Mouse (Mus musculus) cortical plate, adult 2 months (tissue): ENCODE data around the gene Mfap1b. TPM values are rescaled to one million over a fixed set of nuclear protein-coding genes. Genes with fewer than 3 reads are reported as not detected.
A peak's percentile ranks its signal among the peaks of the same experiment; 100 is the strongest.
"Not testable (repeated sequence)": the region's sequence is repeated elsewhere in the genome, so short reads cannot be mapped to it uniquely, and the experiment has no call there.

Source experiments
- H3K27ac ChIP-seq: fragments of 200-500 bp; 2 replicates; pipeline ENCODE4 v1.5.1; 2012; ENCODE audit warnings: low read length, control low read depth, inconsistent platforms; ENCODE audit not compliant: insufficient read depth
- H3K4me1 ChIP-seq: fragments of 200-500 bp; 2 replicates; pipeline ENCODE4 v1.6.1; 2011; ENCODE audit warnings: low read length; ENCODE audit not compliant: control insufficient read depth, insufficient read depth
- H3K4me3 ChIP-seq: fragments of 200-500 bp; 2 replicates; pipeline ENCODE4 v1.5.1; 2011; ENCODE audit warnings: mild to moderate bottlenecking, low read length, control low read depth; ENCODE audit not compliant: insufficient read depth
- CTCF ChIP-seq: fragments of 200-500 bp; IDR thresholded peaks from 2 replicates; pipeline ENCODE4 v1.5.1; 2011; ENCODE audit warnings: mild to moderate bottlenecking, control low read depth, low read length; ENCODE audit not compliant: insufficient read depth; ENCODE audit errors: extremely low read depth
- POLR2A ChIP-seq: fragments of 200-500 bp; IDR thresholded peaks from 2 replicates; pipeline ENCODE4 v1.6.1; 2011; ENCODE audit warnings: mild to moderate bottlenecking, low read length, control low read depth; ENCODE audit not compliant: insufficient read depth; ENCODE audit errors: extremely low read depth
- polyA plus RNA-seq: library from polyadenylated mRNA; depleted of rRNA; stranded (reverse); fragments of >200 nt; gene quantifications from 2 replicates; pipeline ENCODE4 v1.2.3, GENCODE M21; 2012

Gene Mfap1b
- polyA plus RNA-seq, 1 experiment = 29.0 TPM

- H3K4me3 ChIP-seq = peak overlapping the region; percentile 62; the same call in 1 of the 2 replicates
- TF ChIP-seq CTCF (no peak), POLR2A (no peak)
- H3K27ac ChIP-seq = no peak overlapping the region
- H3K4me1 ChIP-seq = no peaks in the 10 kb centered on the region; the same call in 1 of the 2 replicates
Measured at GRCm38 (mm10) chr2:121507173-121507950, 33.5 kb upstream of the Mfap1b start.

GRCm38 (mm10) chr2:121505942-121506882 is 32.3 kb upstream of the Mfap1b start, which contains the start of the genes Mfap1a and Wdr76:
Mfap1a (minus strand) TSS chr2:121506665.
Wdr76 (plus strand) TSS chr2:121506723.
- not testable (repeated sequence) for H3K4me1 ChIP-seq

DNA sequence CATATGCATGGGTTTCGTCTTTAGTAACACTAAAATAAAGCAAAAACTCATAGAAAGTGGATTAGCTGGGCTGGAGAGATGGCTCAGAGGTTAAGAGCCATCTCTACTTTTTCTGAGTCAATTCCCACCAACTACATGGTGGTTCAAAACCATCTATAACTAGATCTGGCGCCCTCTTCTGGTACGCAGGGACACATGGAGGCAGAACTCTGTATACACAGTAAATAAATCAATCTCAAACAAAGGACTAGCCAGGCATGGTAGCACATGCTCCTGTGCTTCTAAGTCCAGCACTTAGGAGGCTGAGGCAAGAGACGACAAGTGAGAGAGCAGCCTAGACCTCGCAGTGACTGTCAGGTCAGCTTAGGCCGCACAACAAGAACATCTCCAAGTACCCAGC is 27.7 kb upstream of the Mfap1b start:
- not testable (repeated sequence) for H3K4me3 ChIP-seq, H3K27ac ChIP-seq, H3K4me1 ChIP-seq

More at GRCm38 (mm10) chr2:121505942-121506882, 32.3 kb upstream of the Mfap1b start, which contains the start of the genes Mfap1a and Wdr76:
- peak; percentile 92 for TF ChIP-seq POLR2A
- not testable (repeated sequence) for H3K27ac ChIP-seq
- peak within 1 kb of the TSS; percentile 62 for H3K4me3 ChIP-seq

DNA sequence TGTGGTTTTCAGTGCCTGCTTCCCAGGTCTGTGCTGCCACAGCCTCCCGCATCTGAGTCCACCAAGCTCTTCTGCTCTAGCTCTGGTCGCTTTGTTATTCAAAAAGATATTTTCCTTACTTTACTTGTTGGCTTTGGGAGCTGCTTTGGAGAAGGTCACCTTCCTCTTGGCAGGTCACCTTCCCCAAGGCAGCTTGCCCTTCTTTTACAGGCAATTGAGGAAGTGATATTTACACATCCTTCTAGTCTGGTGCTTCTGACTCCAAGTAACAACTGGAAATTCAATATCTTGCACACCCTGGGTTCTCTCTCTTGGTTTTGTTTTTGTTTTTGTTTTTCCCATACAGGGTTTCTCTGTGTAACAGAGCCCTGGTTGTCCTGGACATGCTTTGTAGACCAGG is 10.5 kb upstream of the Mfap1b start:
- not testable (repeated sequence) for H3K4me1 ChIP-seq, H3K4me3 ChIP-seq, H3K27ac ChIP-seq

DNA sequence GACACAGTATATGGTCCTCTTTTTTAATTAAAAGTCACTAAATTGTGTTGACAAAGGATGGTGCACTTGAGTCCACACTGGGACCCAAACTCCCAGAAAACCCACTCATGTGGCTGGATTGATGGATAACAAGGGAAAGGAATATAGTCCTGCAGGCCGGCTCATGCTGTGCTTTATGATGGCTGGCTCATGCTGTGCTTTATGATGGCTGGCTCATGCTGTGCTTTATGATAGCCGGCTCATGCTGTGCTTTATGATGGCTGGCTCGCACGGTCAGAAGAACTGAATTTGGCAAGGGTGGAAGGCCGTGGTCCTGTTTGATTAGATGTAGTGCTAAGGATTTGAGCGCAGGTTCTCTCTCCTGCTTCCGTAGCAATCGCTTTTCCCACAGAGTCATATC is 9.7 kb upstream of the Mfap1b start:
- TF ChIP-seq POLR2A (no peak), CTCF (no peak)
- no peaks in the 10 kb centered on the region for H3K4me1 ChIP-seq
- no peak overlapping the region for H3K27ac ChIP-seq
- no peak overlapping the region for H3K4me3 ChIP-seq

DNA sequence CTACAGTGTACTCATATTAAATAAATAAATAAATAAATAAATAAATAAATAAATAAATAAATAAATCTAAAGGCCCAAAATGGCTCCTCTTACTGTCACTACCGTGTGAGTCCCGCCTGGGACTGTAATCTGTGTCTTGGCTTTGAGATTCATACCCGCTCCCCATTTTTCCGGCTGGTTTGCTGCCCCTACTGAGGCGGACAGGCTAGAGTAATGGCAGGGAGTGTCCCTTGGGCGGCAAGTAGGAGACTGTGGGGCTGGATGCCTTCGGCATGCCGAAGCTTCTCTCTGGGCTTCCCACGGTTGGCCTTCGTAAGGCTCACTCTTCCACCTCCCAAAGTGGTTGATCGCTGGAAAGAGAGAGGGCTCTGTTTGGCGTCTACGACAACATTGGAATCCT is 7.0 kb upstream of the Mfap1b start:
- not testable (repeated sequence) for H3K4me3 ChIP-seq, H3K4me1 ChIP-seq, H3K27ac ChIP-seq

- Histone ChIP-seq H3K4me1 (no peaks in the 10 kb centered on the region), H3K4me3 (no peak overlapping the region), H3K27ac (no peak overlapping the region)
- TF ChIP-seq POLR2A (no peak), CTCF (peak; percentile 39)
Measured at GRCm38 (mm10) chr2:121480498-121480897, 6.6 kb upstream of the Mfap1b start.

GRCm38 (mm10) chr2:121477491-121478266 is 3.8 kb upstream of the Mfap1b start:
- Histone ChIP-seq H3K27ac (no peak overlapping the region), H3K4me3 (no peak overlapping the region), H3K4me1 (no peaks in the 10 kb centered on the region)
- TF ChIP-seq CTCF (no peak), POLR2A (no peak)

DNA sequence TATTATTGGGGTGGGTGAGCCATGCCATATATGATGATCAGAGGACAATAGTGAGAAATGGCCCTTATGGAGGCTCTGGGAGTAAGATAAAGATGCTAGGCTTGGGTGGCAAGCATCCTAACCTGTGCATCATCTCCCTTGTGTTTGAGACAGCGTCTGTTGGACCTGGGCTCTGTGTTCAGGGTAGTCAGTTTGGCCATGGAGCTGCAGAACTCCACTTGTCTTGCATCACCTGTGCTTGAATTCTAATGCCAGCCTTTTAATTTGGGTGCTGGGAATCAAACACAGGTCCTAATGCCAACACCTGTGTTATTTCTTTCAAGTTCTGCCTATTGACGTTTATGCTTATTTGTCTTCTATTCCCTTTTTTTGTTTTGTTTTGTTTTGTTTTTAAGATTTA is 1.4 kb upstream of the Mfap1b start:
- not testable (repeated sequence) for H3K27ac ChIP-seq, H3K4me1 ChIP-seq, H3K4me3 ChIP-seq

DNA sequence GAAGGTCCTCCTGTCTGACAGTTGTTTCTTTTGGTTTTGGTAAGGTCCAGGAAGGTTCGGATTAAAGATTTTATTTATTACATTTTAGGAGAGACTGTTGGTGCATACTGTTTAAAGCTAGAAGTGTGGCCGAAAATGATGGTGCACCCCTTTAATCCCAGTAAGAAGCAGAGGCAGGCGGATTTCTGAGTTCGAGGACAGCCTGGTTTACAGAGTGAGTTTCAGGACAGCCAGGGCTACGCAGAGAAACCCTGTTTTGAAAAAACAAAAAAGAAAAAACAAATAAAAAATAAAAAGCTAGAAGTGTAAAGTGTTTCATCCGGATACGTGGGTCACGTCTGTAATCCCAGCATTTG is 291 bp upstream of the Mfap1b start:
- Histone ChIP-seq H3K4me3 (peak overlapping the region; percentile 68), H3K4me1 (peaks cover 2% of the 10 kb centered on the region; the same call in 1 of the 2 replicates), H3K27ac (no peak overlapping the region)
- TF ChIP-seq CTCF (no peak), POLR2A (no peak)

DNA sequence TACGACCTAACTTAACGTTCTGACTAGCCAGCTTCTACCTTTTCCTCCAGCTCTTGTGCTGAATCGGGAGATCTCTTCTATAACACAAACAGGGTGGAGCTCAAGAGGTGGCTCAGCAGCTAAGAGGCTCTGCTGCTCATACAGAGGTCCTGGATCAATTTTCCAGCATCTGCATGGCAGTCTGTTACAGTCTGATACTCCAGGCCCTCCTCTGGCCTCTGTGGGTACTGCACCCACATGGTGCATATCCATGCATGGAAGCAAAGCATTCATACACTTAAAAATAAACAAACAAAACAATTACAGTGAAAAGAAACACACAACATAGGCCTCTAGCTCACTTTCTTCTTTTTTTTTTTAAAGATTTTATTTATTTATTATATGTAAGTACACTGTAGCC is 1.1 kb downstream of the Mfap1b start:
- not testable (repeated sequence) for H3K4me3 ChIP-seq, H3K4me1 ChIP-seq, H3K27ac ChIP-seq

- H3K4me1 ChIP-seq, H3K27ac ChIP-seq, H3K4me3 ChIP-seq: not testable (repeated sequence)
Measured at GRCm38 (mm10) chr2:121468982-121469381, 4.9 kb downstream of the Mfap1b start.
